Mouse (Mus musculus): ENCODE data around the gene Lmbr1l. TPM values are rescaled to one million over a fixed set of nuclear protein-coding genes. Genes with fewer than 3 reads are reported as not detected.
"Not testable (repeated sequence)": the region's sequence is repeated elsewhere in the genome, so short reads cannot be mapped to it uniquely, and the experiment has no call there.

The Lmbr1l gene
- polyA plus RNA-seq, 1 experiment from 2014 or later, result 22.3 TPM

- no peaks in the 10 kb centered on the region for H3K27me3 ChIP-seq (ENCODE audit: insufficient read depth, poor library complexity, severe bottlenecking)
- no peak overlapping the region for H3K27ac ChIP-seq
- no peaks in the 10 kb centered on the region for H3K9me3 ChIP-seq
- H3K4me1 ChIP-seq (replicated peaks), result peaks cover 33% of the 10 kb centered on the region
- no peak overlapping the region; the same call in 1 of the 2 replicates for H3K4me3 ChIP-seq
- DNase-seq (ENCODE audit: low spot score), result no peak
- H3K36me3 ChIP-seq, result peaks cover 26% of the 10 kb centered on the region
- 86% methylated on average over 3 of the region's 3 CpGs for WGBS
Observed at GRCm38 (mm10) chr15:98930998-98931397, 13.0 kb upstream of the Lmbr1l start.

GRCm38 (mm10) chr15:98930017-98930734, 12.1 kb upstream of the Lmbr1l start:
- WGBS, result 60% methylated on average over 8 of the region's 8 CpGs
- Histone ChIP-seq H3K27ac (no peak overlapping the region), H3K4me3 (no peak overlapping the region; the same call in 1 of the 2 replicates), H3K27me3 (ENCODE audit: insufficient read depth, poor library complexity, severe bottlenecking) (no peaks in the 10 kb centered on the region), H3K36me3 (peaks cover 26% of the 10 kb centered on the region), H3K4me1 (replicated peaks) (peaks cover 25% of the 10 kb centered on the region), H3K9me3 (no peaks in the 10 kb centered on the region)
- DNase-seq (ENCODE audit: low spot score), result no peak

- H3K27ac ChIP-seq, result no peak overlapping the region
Observed at GRCm38 (mm10) chr15:98928598-98929240, 10.7 kb upstream of the Lmbr1l start.

GRCm38 (mm10) chr15:98927566-98927965, 9.5 kb upstream of the Lmbr1l start:
- Histone ChIP-seq H3K27ac (no peak overlapping the region), H3K27me3 (ENCODE audit: insufficient read depth, poor library complexity, severe bottlenecking) (no peaks in the 10 kb centered on the region), H3K4me1 (replicated peaks) (peaks cover 13% of the 10 kb centered on the region; the same call in 1 of the 2 replicates), H3K9me3 (no peaks in the 10 kb centered on the region), H3K4me3 (no peak overlapping the region), H3K36me3 (peaks cover 22% of the 10 kb centered on the region)
- 84% methylated on average over 5 of the region's 5 CpGs for WGBS
- no peak for DNase-seq (ENCODE audit: low spot score)

More at GRCm38 (mm10) chr15:98928598-98929240, 10.7 kb upstream of the Lmbr1l start:
- H3K4me3 ChIP-seq, result no peak overlapping the region
- H3K9me3 ChIP-seq, result no peaks in the 10 kb centered on the region
- DNase-seq (ENCODE audit: low spot score), result peak; percentile 71
- WGBS, result 19% methylated on average over 13 of the region's 13 CpGs
- H3K36me3 ChIP-seq, result peaks cover 26% of the 10 kb centered on the region
- peaks cover 17% of the 10 kb centered on the region for H3K4me1 ChIP-seq (replicated peaks)
- H3K27me3 ChIP-seq (ENCODE audit: insufficient read depth, poor library complexity, severe bottlenecking), result no peaks in the 10 kb centered on the region

- Histone ChIP-seq H3K9me3 (no peaks in the 10 kb centered on the region), H3K36me3 (peaks cover 8% of the 10 kb centered on the region; the same call in 1 of the 2 replicates), H3K27me3 (ENCODE audit: insufficient read depth, poor library complexity, severe bottlenecking) (no peaks in the 10 kb centered on the region), H3K4me1 (replicated peaks) (peaks cover 13% of the 10 kb centered on the region; the same call in 1 of the 2 replicates), H3K4me3 (no peak overlapping the region), H3K27ac (no peak overlapping the region)
- DNase-seq (ENCODE audit: low spot score), result no peak
- 80% methylated on average over 3 of the region's 3 CpGs for WGBS
Observed at GRCm38 (mm10) chr15:98924682-98925081, 6.7 kb upstream of the Lmbr1l start.

- H3K4me3 ChIP-seq, result no peak overlapping the region
- H3K27ac ChIP-seq, result no peak overlapping the region
- 91% methylated on average over 2 of the region's 2 CpGs for WGBS
- H3K4me1 ChIP-seq (replicated peaks), result peaks cover 6% of the 10 kb centered on the region
- no peaks in the 10 kb centered on the region for H3K27me3 ChIP-seq (ENCODE audit: insufficient read depth, poor library complexity, severe bottlenecking)
- H3K9me3 ChIP-seq, result no peaks in the 10 kb centered on the region
- no peak for DNase-seq (ENCODE audit: low spot score)
- peaks cover 8% of the 10 kb centered on the region; the same call in 1 of the 2 replicates for H3K36me3 ChIP-seq
Observed at GRCm38 (mm10) chr15:98923031-98923537, 5.1 kb upstream of the Lmbr1l start.

- Histone ChIP-seq H3K4me3 (no peak overlapping the region), H3K27ac (no peak overlapping the region), H3K4me1 (replicated peaks) (peaks cover 7% of the 10 kb centered on the region), H3K9me3 (no peaks in the 10 kb centered on the region), H3K36me3 (peaks cover 8% of the 10 kb centered on the region; the same call in 1 of the 2 replicates), H3K27me3 (ENCODE audit: insufficient read depth, poor library complexity, severe bottlenecking) (no peaks in the 10 kb centered on the region)
- DNase-seq (ENCODE audit: low spot score), result no peak
- 63% methylated on average over 3 of the region's 3 CpGs for WGBS
Observed at GRCm38 (mm10) chr15:98922581-98922980, 4.5 kb upstream of the Lmbr1l start.

- 87% methylated on average over 5 of the region's 5 CpGs for whole genome bisulfite sequencing
- Histone ChIP-seq H3K27ac (no peak overlapping the region), H3K9me3 (no peaks in the 10 kb centered on the region), H3K4me3 (no peak overlapping the region), H3K4me1 (replicated peaks) (peaks cover 18% of the 10 kb centered on the region), H3K27me3 (ENCODE audit: insufficient read depth, poor library complexity, severe bottlenecking) (no peaks in the 10 kb centered on the region), H3K36me3 (peaks cover 8% of the 10 kb centered on the region; the same call in 1 of the 2 replicates)
- no peak for DNase-seq (ENCODE audit: low spot score)
Observed at GRCm38 (mm10) chr15:98921510-98921909, 3.5 kb upstream of the Lmbr1l start.

GRCm38 (mm10) chr15:98918499-98918895, 466 bp upstream of the Lmbr1l start:
- H3K27me3 ChIP-seq (ENCODE audit: insufficient read depth, poor library complexity, severe bottlenecking); H3K9me3 ChIP-seq; DNase-seq (ENCODE audit: low spot score): not testable (repeated sequence)
- 28% methylated on average over 8 of the region's 8 CpGs for WGBS
- peak overlapping the region; percentile 96 for H3K27ac ChIP-seq
- peaks cover 29% of the 10 kb centered on the region for H3K36me3 ChIP-seq
- peaks cover 35% of the 10 kb centered on the region for H3K4me1 ChIP-seq (replicated peaks)
- peak overlapping the region; percentile 95 for H3K4me3 ChIP-seq

- 0% methylated on average over 14 of the region's 14 CpGs for WGBS
- peaks cover 43% of the 10 kb centered on the region for H3K36me3 ChIP-seq
- H3K27me3 ChIP-seq (ENCODE audit: insufficient read depth, poor library complexity, severe bottlenecking), result no peaks in the 10 kb centered on the region
- no peak for DNase-seq (ENCODE audit: low spot score)
- H3K4me1 ChIP-seq (replicated peaks), result peaks cover 35% of the 10 kb centered on the region
- peak overlapping the region; percentile 96 for H3K27ac ChIP-seq
- peak overlapping the region; percentile 95 for H3K4me3 ChIP-seq
- H3K9me3 ChIP-seq, result no peaks in the 10 kb centered on the region
Observed at GRCm38 (mm10) chr15:98917091-98917490, 940 bp downstream of the Lmbr1l start.

- H3K4me3 ChIP-seq, result peak overlapping the region; percentile 95
- H3K4me1 ChIP-seq (replicated peaks), result peaks cover 35% of the 10 kb centered on the region
- no peak for DNase-seq (ENCODE audit: low spot score)
- no peaks in the 10 kb centered on the region for H3K27me3 ChIP-seq (ENCODE audit: insufficient read depth, poor library complexity, severe bottlenecking)
- peaks cover 48% of the 10 kb centered on the region for H3K36me3 ChIP-seq
- 95% methylated on average over 4 of the region's 4 CpGs for WGBS
- H3K27ac ChIP-seq, result peak overlapping the region; percentile 96; the same call in 1 of the 2 replicates
- H3K9me3 ChIP-seq, result no peaks in the 10 kb centered on the region
Observed at GRCm38 (mm10) chr15:98916016-98916415, 2.0 kb downstream of the Lmbr1l start.

GRCm38 (mm10) chr15:98914903-98915302, 3.1 kb downstream of the Lmbr1l start:
- WGBS, result 93% methylated on average over 6 of the region's 6 CpGs
- no peak for DNase-seq (ENCODE audit: low spot score)

GRCm38 (mm10) chr15:98904692-98905091, 13.3 kb downstream of the Lmbr1l start:
- 0 out of 2 replicates have a peak, but pooled peaks cover 7% of the 10 kb centered on the region for H3K4me1 ChIP-seq (replicated peaks)
- H3K27ac ChIP-seq, result peak overlapping the region; percentile 6; the same call in 1 of the 2 replicates
- no peak overlapping the region for H3K4me3 ChIP-seq
- H3K36me3 ChIP-seq, result peaks cover 74% of the 10 kb centered on the region
- no peaks in the 10 kb centered on the region for H3K9me3 ChIP-seq
- peak; percentile 73 for DNase-seq (ENCODE audit: low spot score)
- WGBS, result 31% methylated on average over 10 of the region's 10 CpGs
- H3K27me3 ChIP-seq (ENCODE audit: insufficient read depth, poor library complexity, severe bottlenecking), result peaks cover 11% of the 10 kb centered on the region

More at GRCm38 (mm10) chr15:98914903-98915302, 3.1 kb downstream of the Lmbr1l start:
- Histone ChIP-seq H3K4me1 (replicated peaks) (peaks cover 35% of the 10 kb centered on the region), H3K4me3 (no peak overlapping the region; the same call in 1 of the 2 replicates), H3K36me3 (peaks cover 59% of the 10 kb centered on the region), H3K27me3 (ENCODE audit: insufficient read depth, poor library complexity, severe bottlenecking) (no peaks in the 10 kb centered on the region), H3K9me3 (no peaks in the 10 kb centered on the region), H3K27ac (no peak overlapping the region)
